Mouse (Mus musculus) induced T-regulatory cell, adult 2 months (primary cell): ENCODE data around the gene Zbtb20.

ENCODE experiments used
- DNase-seq: peaks from one replicate; pipeline ENCODE4 v3.0.0-alpha.2; 2012; ENCODE audit warnings: low read depth

The Zbtb20 gene

GRCm38 (mm10) chr16:43603591-43604141, 728.0 kb downstream of the Zbtb20 start:
- no peak for DNase-seq

- DNase-seq: no peak
Observed at GRCm38 (mm10) chr16:43604399-43605013, 728.8 kb downstream of the Zbtb20 start.

GRCm38 (mm10) chr16:43607086-43607485, 731.4 kb downstream of the Zbtb20 start:
- no peak for DNase-seq

- DNase-seq: no peak
Observed at GRCm38 (mm10) chr16:43608066-43608465, 732.4 kb downstream of the Zbtb20 start.

- no peak for DNase-seq
Observed at GRCm38 (mm10) chr16:43610375-43610774, 734.7 kb downstream of the Zbtb20 start.

- DNase-seq: no peak
Observed at GRCm38 (mm10) chr16:43616348-43616747, 740.7 kb downstream of the Zbtb20 start.

GRCm38 (mm10) chr16:43617346-43617745, 741.7 kb downstream of the Zbtb20 start:
- DNase-seq: no peak

GRCm38 (mm10) chr16:43618286-43618685, 742.6 kb downstream of the Zbtb20 start:
- DNase-seq: no peak

- DNase-seq: peak; percentile 69
Observed at GRCm38 (mm10) chr16:43619277-43619676, 743.6 kb downstream of the Zbtb20 start.

- DNase-seq: peak; percentile 76
Observed at GRCm38 (mm10) chr16:43620359-43620758, 744.7 kb downstream of the Zbtb20 start.

GRCm38 (mm10) chr16:43623315-43624000, 747.8 kb downstream of the Zbtb20 start:
- no peak for DNase-seq

GRCm38 (mm10) chr16:43624876-43625275, 749.2 kb downstream of the Zbtb20 start:
- peak; percentile 73 for DNase-seq

GRCm38 (mm10) chr16:43625289-43625688, 749.6 kb downstream of the Zbtb20 start:
- DNase-seq: no peak

- DNase-seq: no peak
Observed at GRCm38 (mm10) chr16:43625956-43626355, 750.3 kb downstream of the Zbtb20 start.

- DNase-seq: peak; percentile 66
Observed at GRCm38 (mm10) chr16:43628662-43629061, 753.0 kb downstream of the Zbtb20 start.

GRCm38 (mm10) chr16:43631758-43632157, 756.1 kb downstream of the Zbtb20 start:
- DNase-seq: no peak

GRCm38 (mm10) chr16:43634037-43634436, 758.4 kb downstream of the Zbtb20 start:
- DNase-seq: peak; percentile 57

GRCm38 (mm10) chr16:43637241-43637640, 761.6 kb downstream of the Zbtb20 start:
- DNase-seq: no peak

GRCm38 (mm10) chr16:43638406-43639049, 762.8 kb downstream of the Zbtb20 start:
- DNase-seq: no peak

- DNase-seq: no peak
Observed at GRCm38 (mm10) chr16:43641230-43641629, 765.5 kb downstream of the Zbtb20 start.

- DNase-seq: no peak
Observed at GRCm38 (mm10) chr16:43645879-43646278, 770.2 kb downstream of the Zbtb20 start.

GRCm38 (mm10) chr16:43646943-43647342, 771.3 kb downstream of the Zbtb20 start:
- peak; percentile 43 for DNase-seq

GRCm38 (mm10) chr16:43647641-43648040, 772.0 kb downstream of the Zbtb20 start:
- DNase-seq: no peak
